Mouse (Mus musculus) naive thymus-derived CD4-positive, alpha-beta T cell, adult 5 months (primary cell): Measurements from ENCODE around the gene Map1a. TPM values are rescaled to one million over a fixed set of nuclear protein-coding genes. Genes with fewer than 3 reads are reported as not detected.

Source experiments
- polyA plus RNA-seq: library from polyadenylated mRNA; unstranded; fragments of 100-300 nt; shearing (Covaris generic); gene quantifications from one replicate; pipeline ENCODE4 v1.2.1, GENCODE M21; 2017

Map1a gene
- 0.05 TPM for polyA plus RNA-seq

GRCm38 (mm10) chr2:121288901-121289729 is at the start of gene Map1a:
Gene Map1a (plus strand): TSS chr2:121289600.

GRCm38 (mm10) chr2:121271236-121271927 is 18.0 kb upstream of the Map1a start, which contains the start of gene Trp53bp1:
Gene Trp53bp1 (minus strand): TSS chr2:121271407.

GRCm38 (mm10) chr2:121354820-121355592 is 65.6 kb downstream of the Map1a start, which contains the start of gene Ppip5k1:
Gene Ppip5k1 (minus strand): TSS chr2:121355396.

GRCm38 (mm10) chr2:121357494-121357893 is 68.1 kb downstream of the Map1a start, which contains the start of gene Ckmt1:
Gene Ckmt1 (plus strand): TSS chr2:121357714.

Other genes with a start within 250 kb of the Map1a start
- not detected for gene Tgm5, start 203.8 kb upstream of the Map1a start, polyA plus RNA-seq
- gene Tgm7, start 179.8 kb upstream of the Map1a start, polyA plus RNA-seq = not detected
- gene Adal, start 149.2 kb upstream of the Map1a start, polyA plus RNA-seq = 13.9 TPM
- gene Lcmt2, start 148.9 kb upstream of the Map1a start, polyA plus RNA-seq = 22.0 TPM
- gene Tubgcp4, start 118.9 kb upstream of the Map1a start, polyA plus RNA-seq = 65.0 TPM
- 25.3 TPM for gene Zscan29, start 118.5 kb upstream of the Map1a start, polyA plus RNA-seq
- 53.6 TPM for gene Trp53bp1, start 18.2 kb upstream of the Map1a start, polyA plus RNA-seq
- 8.7 TPM for gene Ppip5k1, start 65.8 kb downstream of the Map1a start, polyA plus RNA-seq
- 0.37 TPM for gene Ckmt1, start 68.1 kb downstream of the Map1a start, polyA plus RNA-seq
- gene Strc, start 97.6 kb downstream of the Map1a start, polyA plus RNA-seq = 0.17 TPM
- gene Pdia3, start 124.2 kb downstream of the Map1a start, polyA plus RNA-seq = 415 TPM
- 1.5 TPM for gene Catsper2, start 124.2 kb downstream of the Map1a start, polyA plus RNA-seq
- 0.16 TPM for gene Ell3, start 154.7 kb downstream of the Map1a start, polyA plus RNA-seq
- 372 TPM for gene Serf2, start 159.6 kb downstream of the Map1a start, polyA plus RNA-seq
- 119 TPM for gene Hypk, start 163.7 kb downstream of the Map1a start, polyA plus RNA-seq
- 0.98 TPM for gene Serinc4, start 167.2 kb downstream of the Map1a start, polyA plus RNA-seq
- gene Mfap1b, start 184.5 kb downstream of the Map1a start, polyA plus RNA-seq = 134 TPM
- 36.0 TPM for gene Mfap1a, start 217.1 kb downstream of the Map1a start, polyA plus RNA-seq
- 6.1 TPM for gene Wdr76, start 217.1 kb downstream of the Map1a start, polyA plus RNA-seq